Mouse (Mus musculus) cortical plate, adult 2 months (tissue): Measurements from ENCODE around the gene Tmsb15b1.

Experiments
- CTCF ChIP-seq: fragments of 200-500 bp; IDR thresholded peaks from 2 replicates; pipeline ENCODE4 v1.5.1; 2011; ENCODE audit warnings: mild to moderate bottlenecking, control low read depth, low read length; ENCODE audit not compliant: insufficient read depth; ENCODE audit errors: extremely low read depth
- POLR2A ChIP-seq: fragments of 200-500 bp; IDR thresholded peaks from 2 replicates; pipeline ENCODE4 v1.6.1; 2011; ENCODE audit warnings: mild to moderate bottlenecking, low read length, control low read depth; ENCODE audit not compliant: insufficient read depth; ENCODE audit errors: extremely low read depth

DNA sequence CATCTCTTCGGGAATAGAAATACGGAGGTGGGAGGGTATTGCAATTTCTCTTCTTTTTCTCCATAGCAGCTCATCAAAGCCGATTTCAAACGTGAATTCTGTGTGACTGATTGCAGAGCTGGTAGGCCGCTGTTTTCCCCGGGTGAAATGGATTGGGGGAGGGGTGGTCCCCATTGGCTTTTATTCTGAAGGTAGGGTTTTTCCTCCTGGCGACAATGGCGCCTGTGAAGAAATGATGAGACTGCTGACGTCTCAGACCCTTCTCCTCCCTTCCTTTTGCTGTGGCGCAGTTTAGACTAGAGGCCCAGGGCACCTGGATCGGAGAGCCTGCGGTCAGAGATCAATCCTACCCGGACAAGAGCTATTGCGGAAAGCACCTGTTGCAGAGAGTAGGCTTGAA, 17.0 kb upstream of the Tmsb15b1 start:
- TF ChIP-seq CTCF (no peak), POLR2A (0 out of 2 replicates have a peak, but pooled peaks have one; percentile 19)
